Mouse (Mus musculus): ENCODE data around the gene Add3. TPM values are rescaled to one million over a fixed set of nuclear protein-coding genes. Genes with fewer than 3 reads are reported as not detected.

Add3 gene
- total and polyA plus RNA-seq, 3 experiments = 14.0 to 52.9 TPM; not detected in 1

DNA sequence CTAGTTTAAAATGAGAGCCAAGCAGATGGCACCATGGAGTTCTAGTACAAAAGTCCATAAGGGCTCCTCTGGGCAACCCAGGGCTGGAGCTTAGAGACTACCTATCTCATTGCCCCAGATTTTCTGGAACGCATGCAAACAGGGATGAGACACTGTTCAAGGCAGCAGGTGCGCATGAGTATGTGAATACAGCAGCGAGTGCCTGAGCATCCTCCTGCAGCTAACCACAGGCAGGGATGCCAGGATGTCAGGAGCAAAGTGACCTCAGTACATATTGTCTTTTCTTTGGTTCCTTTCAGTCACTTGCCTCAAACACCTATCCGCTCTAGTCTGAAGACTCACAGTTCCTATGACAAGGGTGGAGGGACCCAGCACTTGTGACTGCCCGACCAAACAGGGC lies 49.6 kb upstream of the Add3 start:
- no peak for DNase-seq (ENCODE audit: low read depth, low spot score)
- Histone ChIP-seq H3K9me3 (replicated peaks; ENCODE audit: insufficient read depth, low read length) (no peaks in the 10 kb centered on the region), H3K27ac (ENCODE audit: control insufficient read depth, low read depth, low read length) (no peak overlapping the region), H3K4me3 (ENCODE audit: control insufficient read depth in 1 of 2, insufficient read depth in 1 of 2, low read depth in 2 of 2, low read length in 2 of 2) (no peak overlapping the region), H3K36me3 (ENCODE audit: control insufficient read depth in 1 of 2, insufficient read depth in 2 of 2, low read length in 2 of 2) (peaks cover 0 to 42% of the 10 kb centered on the region in 2 experiments; a peak in 2 of 4 replicates), H3K4me1 (ENCODE audit: control insufficient read depth in 1 of 2, insufficient read depth in 2 of 2, low read length in 2 of 2) (peaks cover 32 to 33% of the 10 kb centered on the region in 2 experiments), H3K79me2 (ENCODE audit: control insufficient read depth, insufficient read depth, low read length, poor library complexity) (no peaks in the 10 kb centered on the region), H3K27me3 (ENCODE audit: control insufficient read depth in 1 of 2, insufficient read depth in 2 of 2, low read length in 2 of 2) (no peaks in the 10 kb centered on the region), H3K9ac (ENCODE audit: control insufficient read depth, low read depth, low read length, poor library complexity, severe bottlenecking) (no peak overlapping the region)
- no peak for TF ChIP-seq ZC3H11A (IDR thresholded peaks at IDR 0.05; ENCODE audit: low read depth, low read length)
- no peak for TF ChIP-seq E2F4 (IDR thresholded peaks at IDR 0.05; ENCODE audit: borderline replicate concordance, low read depth, low read length)
- no peak for TF ChIP-seq POLR2AphosphoS5 (IDR thresholded peaks at IDR 0.05; ENCODE audit: borderline replicate concordance, low read depth, low read length)
- no peak for TF ChIP-seq NELFE (IDR thresholded peaks at IDR 0.05; ENCODE audit: low read depth, low read length)
- TF ChIP-seq RAD21 (IDR thresholded peaks at IDR 0.05; ENCODE audit: low read depth, low read length) = no peak
- no peak for TF ChIP-seq EP300 (IDR thresholded peaks at IDR 0.05; ENCODE audit: low read depth in 1 of 2, low read length in 2 of 2)
- no peak for TF ChIP-seq JUND (IDR thresholded peaks at IDR 0.05; ENCODE audit: low read depth, low read length)
- TF ChIP-seq CTCF (IDR thresholded peaks at IDR 0.05 in 2 of 3, conservative IDR thresholded peaks at IDR 0.05 in 1 of 3; ENCODE audit: control insufficient read depth in 1 of 3, insufficient read depth in 1 of 3, low read depth in 2 of 3, low read length in 3 of 3, poor library complexity in 1 of 3, severe bottlenecking in 1 of 3) = no peak
- TF ChIP-seq HCFC1 (IDR thresholded peaks at IDR 0.05; ENCODE audit: low read depth, low read length) = no peak
- TF ChIP-seq POLR2AphosphoS2 (IDR thresholded peaks at IDR 0.05; ENCODE audit: low read length) = no peak
- no peak for TF ChIP-seq KAT2A (conservative IDR thresholded peaks at IDR 0.05; ENCODE audit: low read depth, low read length)

DNA sequence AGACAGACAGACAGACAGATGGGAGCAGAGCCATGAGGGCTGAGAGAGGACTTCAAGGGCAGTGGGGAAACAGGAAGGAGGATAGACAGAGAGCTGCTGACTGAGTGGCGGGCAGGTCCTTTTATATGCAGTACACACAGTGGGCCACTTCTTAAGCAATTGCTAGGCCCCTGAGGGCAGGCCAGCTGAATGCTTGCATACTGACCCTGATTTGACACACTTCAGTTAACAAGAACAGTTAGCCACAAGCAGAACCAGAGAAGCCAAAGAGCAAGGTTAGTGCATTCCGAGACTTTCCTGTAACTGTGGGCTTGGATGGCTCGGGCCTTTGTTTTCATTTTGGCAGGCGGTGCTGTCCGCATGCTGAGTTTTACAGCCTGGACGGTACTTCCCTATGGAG lies 48.0 kb upstream of the Add3 start:
- peaks cover 32 to 33% of the 10 kb centered on the region in 2 experiments for H3K4me1 ChIP-seq (ENCODE audit: control insufficient read depth in 1 of 2, insufficient read depth in 2 of 2, low read length in 2 of 2)

More for the DNA sequence above, 48.0 kb upstream of the Add3 start:
- DNase-seq (ENCODE audit: low read depth, low spot score) = peak; percentile 42
- H3K36me3 ChIP-seq (ENCODE audit: control insufficient read depth in 1 of 2, insufficient read depth in 2 of 2, low read length in 2 of 2) = peaks cover 0 to 42% of the 10 kb centered on the region in 2 experiments; a peak in 2 of 4 replicates
- no peaks in the 10 kb centered on the region for H3K27me3 ChIP-seq (ENCODE audit: control insufficient read depth in 1 of 2, insufficient read depth in 2 of 2, low read length in 2 of 2)
- peak overlapping the region; percentile 11; the same call in 1 of the 2 replicates for H3K9ac ChIP-seq (ENCODE audit: control insufficient read depth, low read depth, low read length, poor library complexity, severe bottlenecking)
- no peaks in the 10 kb centered on the region for H3K79me2 ChIP-seq (ENCODE audit: control insufficient read depth, insufficient read depth, low read length, poor library complexity)
- no peak overlapping the region for H3K4me3 ChIP-seq (ENCODE audit: control insufficient read depth in 1 of 2, insufficient read depth in 1 of 2, low read depth in 2 of 2, low read length in 2 of 2)
- H3K9me3 ChIP-seq (replicated peaks; ENCODE audit: insufficient read depth, low read length) = no peaks in the 10 kb centered on the region
- TF ChIP-seq EP300 (IDR thresholded peaks at IDR 0.05; ENCODE audit: low read depth in 1 of 2, low read length in 2 of 2) = no peak
- TF ChIP-seq HCFC1 (IDR thresholded peaks at IDR 0.05; ENCODE audit: low read depth, low read length) = no peak
- TF ChIP-seq SMC3 (IDR thresholded peaks at IDR 0.05; ENCODE audit: low read depth, low read length) = no peak
- TF ChIP-seq POLR2A (IDR thresholded peaks at IDR 0.05; ENCODE audit: control insufficient read depth in 1 of 2, insufficient read depth in 1 of 2, low read depth in 1 of 2, low read length in 2 of 2, poor library complexity in 1 of 2) = no peak
- TF ChIP-seq POLR2AphosphoS2 (IDR thresholded peaks at IDR 0.05; ENCODE audit: low read length) = no peak
- TF ChIP-seq MYC (IDR thresholded peaks at IDR 0.05; ENCODE audit: low read depth, low read length) = no peak
- no peak for TF ChIP-seq USF1 (IDR thresholded peaks at IDR 0.05; ENCODE audit: low read depth, low read length)
- TF ChIP-seq GABPA (IDR thresholded peaks at IDR 0.05; ENCODE audit: low read depth, low read length) = no peak
- no peak for TF ChIP-seq MAFK (IDR thresholded peaks at IDR 0.05; ENCODE audit: borderline replicate concordance, low read depth, low read length)
- TF ChIP-seq BHLHE40 (IDR thresholded peaks at IDR 0.05; ENCODE audit: borderline replicate concordance, low read depth, low read length) = no peak
- no peak for TF ChIP-seq POLR2AphosphoS5 (IDR thresholded peaks at IDR 0.05; ENCODE audit: borderline replicate concordance, low read depth, low read length)
- TF ChIP-seq CTCF (IDR thresholded peaks at IDR 0.05 in 2 of 3, conservative IDR thresholded peaks at IDR 0.05 in 1 of 3; ENCODE audit: control insufficient read depth in 1 of 3, insufficient read depth in 1 of 3, low read depth in 2 of 3, low read length in 3 of 3, poor library complexity in 1 of 3, severe bottlenecking in 1 of 3) = no peak
- TF ChIP-seq RCOR1 (IDR thresholded peaks at IDR 0.05; ENCODE audit: low read depth, low read length) = no peak
- TF ChIP-seq NELFE (IDR thresholded peaks at IDR 0.05; ENCODE audit: low read depth, low read length) = no peak
- TF ChIP-seq TCF12 (IDR thresholded peaks at IDR 0.05; ENCODE audit: low read depth, low read length) = no peak
- TF ChIP-seq KAT2A (conservative IDR thresholded peaks at IDR 0.05; ENCODE audit: low read depth, low read length) = no peak
- no peak for TF ChIP-seq CHD2 (IDR thresholded peaks at IDR 0.05; ENCODE audit: low read length)
- TF ChIP-seq MXI1 (IDR thresholded peaks at IDR 0.05; ENCODE audit: low read depth, low read length) = no peak
- H3K27ac ChIP-seq (ENCODE audit: control insufficient read depth, low read depth, low read length) = 0 out of 2 replicates have a peak overlapping the region, but pooled peaks have one; percentile 5
